Mouse (Mus musculus) lung, postnatal 36 days (tissue): ENCODE data around the gene Omp.

Experiments used
- DNase-seq: peaks from one replicate; pipeline ENCODE4 v3.0.0; 2022; ENCODE audit warnings: mixed read lengths

Omp gene

GRCm38 (mm10) chr7:98139216-98139615 lies 6.1 kb downstream of the Omp start:
- no peak for DNase-seq

GRCm38 (mm10) chr7:98137995-98138394 lies 7.3 kb downstream of the Omp start:
- DNase-seq = no peak

- no peak for DNase-seq
Measured at GRCm38 (mm10) chr7:98137583-98137982, 7.7 kb downstream of the Omp start.

- no peak for DNase-seq
Measured at GRCm38 (mm10) chr7:98131751-98132150, 13.6 kb downstream of the Omp start.

GRCm38 (mm10) chr7:98125473-98125872 lies 19.8 kb downstream of the Omp start:
- DNase-seq = peak; percentile 58

- no peak for DNase-seq
Measured at GRCm38 (mm10) chr7:98124701-98125100, 20.6 kb downstream of the Omp start.

GRCm38 (mm10) chr7:98121673-98122072 lies 23.6 kb downstream of the Omp start:
- DNase-seq = no peak

- no peak for DNase-seq
Measured at GRCm38 (mm10) chr7:98121241-98121640, 24.1 kb downstream of the Omp start.

GRCm38 (mm10) chr7:98120325-98120724 lies 25.0 kb downstream of the Omp start:
- DNase-seq = peak; percentile 78

- DNase-seq = no peak
Measured at GRCm38 (mm10) chr7:98119961-98120232, 25.4 kb downstream of the Omp start.

GRCm38 (mm10) chr7:98119179-98119960 lies 25.9 kb downstream of the Omp start, which contains the start of gene Myo7a:
TSS of gene Myo7a (minus strand) at chr7:98119524.
- DNase-seq = no peak

- DNase-seq = peak; percentile 85
Measured at GRCm38 (mm10) chr7:98117012-98117660, 28.2 kb downstream of the Omp start.

- no peak for DNase-seq
Measured at GRCm38 (mm10) chr7:98114656-98115055, 30.6 kb downstream of the Omp start.

GRCm38 (mm10) chr7:98111233-98111632 lies 34.1 kb downstream of the Omp start:
- DNase-seq = no peak

- no peak for DNase-seq
Measured at GRCm38 (mm10) chr7:98109771-98110170, 35.5 kb downstream of the Omp start.

- no peak for DNase-seq
Measured at GRCm38 (mm10) chr7:98108636-98109430, 36.5 kb downstream of the Omp start.

- DNase-seq = no peak
Measured at GRCm38 (mm10) chr7:98106272-98106671, 39.0 kb downstream of the Omp start.

- DNase-seq = peak; percentile 54
Measured at GRCm38 (mm10) chr7:98104481-98105435, 40.5 kb downstream of the Omp start.

GRCm38 (mm10) chr7:98103942-98104292 lies 41.4 kb downstream of the Omp start:
- DNase-seq = no peak

GRCm38 (mm10) chr7:98103002-98103941 lies 42.0 kb downstream of the Omp start:
- peak; percentile 90 for DNase-seq

- DNase-seq = no peak
Measured at GRCm38 (mm10) chr7:98102488-98102887, 42.8 kb downstream of the Omp start.
